Mouse (Mus musculus) lung, embryonic 14.5 days (tissue): ENCODE results near the gene Celsr1. TPM values are rescaled to one million over a fixed set of nuclear protein-coding genes. Genes with fewer than 3 reads are reported as not detected.

Experiments used
- ATAC-seq: fragments of 200-750 bp; cut with Nextera tagmentation; 2 replicates; pipeline ENCODE4 v1.8.0; 2017; ENCODE audit warnings: mild to moderate bottlenecking, moderate TSS enrichment, moderate library complexity; ENCODE audit not compliant: insufficient read depth
- DNase-seq: peaks from one replicate; pipeline ENCODE4 v3.0.0-alpha.2; 2015
- H3K27ac ChIP-seq: fragments of 300-500 bp; sonication (generic); 2 replicates; pipeline ENCODE4 v1.5.1; 2014; ENCODE audit warnings: low read depth, mild to moderate bottlenecking, moderate library complexity
- H3K27me3 ChIP-seq: fragments of 300-500 bp; sonication (generic); 2 replicates; pipeline ENCODE4 v1.6.1; 2014; ENCODE audit warnings: low read length, control low read depth; ENCODE audit not compliant: insufficient read depth
- H3K36me3 ChIP-seq: fragments of 300-500 bp; sonication (generic); 2 replicates; pipeline ENCODE4 v1.6.1; 2014; ENCODE audit warnings: control low read depth; ENCODE audit not compliant: insufficient read depth
- H3K4me1 ChIP-seq: fragments of 300-500 bp; sonication (generic); 2 replicates; pipeline ENCODE4 v1.6.1; 2014; ENCODE audit warnings: antibody characterized with exemption, control low read depth; ENCODE audit not compliant: insufficient read depth
- H3K4me2 ChIP-seq: fragments of 300-500 bp; sonication (generic); 2 replicates; pipeline ENCODE4 v1.6.1; 2014; ENCODE audit warnings: mild to moderate bottlenecking
- H3K4me3 ChIP-seq: fragments of 300-500 bp; sonication (generic); 2 replicates; pipeline ENCODE4 v1.5.1; 2014; ENCODE audit warnings: low read depth, low read length
- H3K9ac ChIP-seq: fragments of 300-500 bp; sonication (generic); 2 replicates; pipeline ENCODE4 v1.6.1; 2014
- H3K9me3 ChIP-seq: fragments of 300-500 bp; sonication (generic); 2 replicates; pipeline ENCODE4 v1.6.1; 2016; ENCODE audit warnings: low read depth, low read length, control low read depth
- CTCF ChIP-seq: IDR thresholded peaks from 2 replicates; pipeline ENCODE4 v1.5.1; 2016; ENCODE audit warnings: antibody characterized with exemption, low read depth
- WGBS: fragments of 180-500 bp; shearing (Covaris S2); extraction: QIAGEN DNeasy Blood & Tissue Kit; methylation state at CpG from one replicate; pipeline ENCODE4 v1.1.7; 2014; 5-methylcytosine and 5-hydroxymethylcytosine counted together
- polyA plus RNA-seq: library from polyadenylated mRNA; unstranded; fragments of >200 nt; fragmentation: Nextera tagmentation; extraction: Ambion mirVana; gene quantifications from 2 replicates; pipeline ENCODE4 v1.2.1, GENCODE M21; 2014

Celsr1 gene
- polyA plus RNA-seq, 1 experiment from 2014 or later = 9.9 TPM

- peak; percentile 48; the same call in 1 of the 2 replicates for ATAC-seq
- peak; percentile 53 for DNase-seq
- Histone ChIP-seq H3K4me2 (no peak overlapping the region), H3K4me1 (peaks cover 4% of the 10 kb centered on the region; the same call in 1 of the 2 replicates), H3K27me3 (no peaks in the 10 kb centered on the region), H3K9ac (no peak overlapping the region), H3K4me3 (no peak overlapping the region), H3K9me3 (no peaks in the 10 kb centered on the region), H3K27ac (0 out of 2 replicates have a peak overlapping the region, but pooled peaks have one; percentile 54), H3K36me3 (no peaks in the 10 kb centered on the region)
- TF ChIP-seq CTCF = peak; percentile 15; the same call in 1 of the 2 replicates
- 64% methylated on average over 9 of the region's 9 CpGs for WGBS
Observed at GRCm38 (mm10) chr15:85947541-85947940, 86.0 kb downstream of the Celsr1 start.

- H3K27ac ChIP-seq = no peak overlapping the region
- peak; percentile 68 for DNase-seq
- peaks cover 5% of the 10 kb centered on the region; the same call in 1 of the 2 replicates for H3K4me1 ChIP-seq
- no peak for TF ChIP-seq CTCF
- no peak overlapping the region for H3K4me3 ChIP-seq
- 16% methylated on average over 5 of the region's 5 CpGs for WGBS
- H3K27me3 ChIP-seq = no peaks in the 10 kb centered on the region
- no peak overlapping the region for H3K4me2 ChIP-seq
- peak; percentile 85 for ATAC-seq
- H3K9ac ChIP-seq = no peak overlapping the region
- peaks cover 6% of the 10 kb centered on the region for H3K36me3 ChIP-seq
- no peaks in the 10 kb centered on the region for H3K9me3 ChIP-seq
Observed at GRCm38 (mm10) chr15:85935627-85936049, 97.9 kb downstream of the Celsr1 start.

- no peak for DNase-seq
- Histone ChIP-seq H3K36me3 (peaks cover 32% of the 10 kb centered on the region), H3K27me3 (no peaks in the 10 kb centered on the region), H3K9ac (no peak overlapping the region), H3K27ac (no peak overlapping the region), H3K9me3 (no peaks in the 10 kb centered on the region), H3K4me3 (no peak overlapping the region), H3K4me2 (no peak overlapping the region), H3K4me1 (no peaks in the 10 kb centered on the region)
- no peak for ATAC-seq
- 66% methylated on average over 12 of the region's 12 CpGs for WGBS
- TF ChIP-seq CTCF = no peak
Observed at GRCm38 (mm10) chr15:85928161-85928560, 105.4 kb downstream of the Celsr1 start.

- Histone ChIP-seq H3K4me2 (no peak overlapping the region), H3K4me1 (no peaks in the 10 kb centered on the region), H3K9me3 (no peaks in the 10 kb centered on the region), H3K27me3 (no peaks in the 10 kb centered on the region), H3K27ac (no peak overlapping the region), H3K9ac (no peak overlapping the region), H3K4me3 (no peak overlapping the region), H3K36me3 (peaks cover 26% of the 10 kb centered on the region; the same call in 1 of the 2 replicates)
- ATAC-seq = no peak
- 88% methylated on average over 11 of the region's 11 CpGs for WGBS
- no peak for TF ChIP-seq CTCF
- no peak for DNase-seq
Observed at GRCm38 (mm10) chr15:85921855-85922254, 111.7 kb downstream of the Celsr1 start.

DNA sequence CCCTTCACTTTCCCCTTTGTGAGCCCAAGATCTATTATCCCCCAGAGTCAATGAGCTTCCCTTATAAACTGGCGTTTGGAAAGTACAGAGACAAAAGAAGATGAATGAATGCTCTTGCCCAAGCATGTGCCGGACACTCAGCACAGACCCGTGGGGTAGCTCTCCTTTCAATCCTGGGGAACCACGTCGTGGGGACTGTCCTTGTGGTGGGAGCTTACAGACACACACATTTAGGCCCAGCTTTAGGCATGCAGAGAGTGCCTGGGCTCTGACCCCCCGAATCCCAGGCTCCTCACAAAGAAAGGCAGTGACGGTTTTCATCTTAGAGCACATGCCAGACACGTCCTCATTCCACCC lies 113.7 kb downstream of the Celsr1 start:
- no peak for ATAC-seq
- no peak overlapping the region for H3K9ac ChIP-seq
- no peaks in the 10 kb centered on the region for H3K9me3 ChIP-seq
- 64% methylated on average over 8 of the region's 8 CpGs for WGBS
- H3K4me3 ChIP-seq = no peak overlapping the region
- peaks cover 13% of the 10 kb centered on the region; the same call in 1 of the 2 replicates for H3K36me3 ChIP-seq
- no peak for TF ChIP-seq CTCF
- no peak overlapping the region for H3K27ac ChIP-seq
- no peak overlapping the region for H3K4me2 ChIP-seq
- no peaks in the 10 kb centered on the region for H3K27me3 ChIP-seq
- H3K4me1 ChIP-seq = no peaks in the 10 kb centered on the region
- DNase-seq = no peak

GRCm38 (mm10) chr15:85919191-85919891 lies 114.2 kb downstream of the Celsr1 start:
- DNase-seq (peak; percentile 16), ATAC-seq (no peak)
- Histone ChIP-seq H3K9me3 (no peaks in the 10 kb centered on the region), H3K27ac (no peak overlapping the region), H3K4me3 (no peak overlapping the region), H3K4me2 (no peak overlapping the region), H3K9ac (no peak overlapping the region), H3K4me1 (no peaks in the 10 kb centered on the region), H3K36me3 (peaks cover 13% of the 10 kb centered on the region; the same call in 1 of the 2 replicates), H3K27me3 (no peaks in the 10 kb centered on the region)
- TF ChIP-seq CTCF = no peak
- 63% methylated on average over 8 of the region's 8 CpGs for WGBS

GRCm38 (mm10) chr15:85913605-85914004 lies 120.0 kb downstream of the Celsr1 start:
- Histone ChIP-seq H3K9me3 (no peaks in the 10 kb centered on the region), H3K4me1 (no peaks in the 10 kb centered on the region), H3K4me3 (no peak overlapping the region), H3K27me3 (no peaks in the 10 kb centered on the region), H3K9ac (no peak overlapping the region), H3K4me2 (no peak overlapping the region), H3K36me3 (0 out of 2 replicates have a peak, but pooled peaks cover 2% of the 10 kb centered on the region), H3K27ac (no peak overlapping the region)
- WGBS = 37% methylated on average over 2 of the region's 2 CpGs
- TF ChIP-seq CTCF = peak; percentile 93
- no peak for ATAC-seq
- peak; percentile 85 for DNase-seq
